Mouse (Mus musculus): ENCODE measurements around the gene Sparcl1.

DNA sequence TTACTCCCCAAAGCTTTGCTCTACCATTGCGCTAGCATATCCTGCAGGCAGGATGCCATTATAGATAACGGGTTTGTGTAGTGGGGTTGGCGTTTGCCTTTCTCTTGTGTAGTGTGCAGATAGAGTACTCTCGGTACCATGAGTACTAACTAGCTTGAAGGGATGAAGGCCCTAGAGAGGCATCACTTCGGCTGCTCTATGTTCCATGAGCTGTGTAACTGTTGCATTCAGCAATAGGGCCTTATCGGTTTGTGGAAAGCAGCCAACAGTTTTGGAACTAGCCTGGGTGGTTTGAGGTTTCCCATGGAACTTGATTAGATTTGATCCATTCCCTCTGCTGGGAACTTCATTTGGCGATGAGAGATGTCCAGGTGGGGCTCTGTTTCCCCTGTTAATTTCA lies 44.2 kb upstream of the Sparcl1 start:
- no peak for TF ChIP-seq CTCF (IDR thresholded peaks at IDR 0.05)
- TF ChIP-seq POLR2A (IDR thresholded peaks at IDR 0.05; ENCODE audit: insufficient read depth, low read depth, low read length) = no peak
- TF ChIP-seq EP300 (IDR thresholded peaks at IDR 0.05; ENCODE audit: insufficient read depth, low read depth, low read length) = no peak
